Mouse (Mus musculus): ENCODE measurements around the gene Chrng. TPM values are rescaled to one million over a fixed set of nuclear protein-coding genes. Genes with fewer than 3 reads are reported as not detected.

The Chrng gene
- polyA plus RNA-seq, 1 experiment, result 0.16 TPM

DNA sequence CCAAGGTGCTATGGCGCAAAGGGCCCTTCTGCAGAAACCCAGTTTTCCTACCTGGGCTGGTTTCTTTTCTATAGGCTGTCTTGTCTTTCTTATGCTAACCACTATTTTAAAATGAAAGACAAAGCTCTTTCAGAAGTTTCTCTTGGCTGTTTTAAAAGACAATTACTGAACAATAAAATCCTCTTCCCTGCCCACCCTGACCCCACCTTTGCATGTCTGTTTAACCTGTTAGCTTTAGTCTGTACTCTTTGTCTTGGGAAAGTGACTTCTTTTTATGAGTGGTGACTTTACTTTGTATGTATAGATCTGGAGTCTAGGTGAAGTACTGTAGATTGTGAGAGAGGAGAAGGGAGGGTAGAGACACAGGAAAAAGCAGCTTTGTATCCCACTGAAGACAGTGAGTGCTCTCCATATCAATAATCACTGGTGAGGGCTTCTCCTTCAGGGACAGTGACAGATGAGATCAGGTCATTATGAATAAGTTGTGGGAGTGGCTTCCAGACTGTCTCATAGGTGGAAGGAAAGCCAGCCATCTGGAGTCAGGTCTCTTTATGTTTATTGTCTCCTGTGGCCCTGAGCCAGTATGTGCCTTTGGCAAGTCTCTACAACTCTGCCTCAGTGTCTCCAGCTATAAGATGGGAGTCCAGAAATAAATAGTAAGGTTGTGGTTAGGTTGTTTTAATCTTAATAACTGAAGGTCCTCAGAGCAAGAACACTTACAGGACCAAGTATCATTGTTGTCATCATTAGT lies 22.1 kb downstream of the Chrng start:
- DNase-seq (ENCODE audit: low read depth), result no peak
- TF ChIP-seq POLR2A (IDR thresholded peaks at IDR 0.05; ENCODE audit: borderline replicate concordance, extremely low read depth, insufficient read depth, insufficient read length, poor library complexity, severe bottlenecking) (no peak), CTCF (IDR thresholded peaks at IDR 0.05; ENCODE audit: borderline replicate concordance, extremely low read depth, insufficient read depth, insufficient read length) (no peak)

DNA sequence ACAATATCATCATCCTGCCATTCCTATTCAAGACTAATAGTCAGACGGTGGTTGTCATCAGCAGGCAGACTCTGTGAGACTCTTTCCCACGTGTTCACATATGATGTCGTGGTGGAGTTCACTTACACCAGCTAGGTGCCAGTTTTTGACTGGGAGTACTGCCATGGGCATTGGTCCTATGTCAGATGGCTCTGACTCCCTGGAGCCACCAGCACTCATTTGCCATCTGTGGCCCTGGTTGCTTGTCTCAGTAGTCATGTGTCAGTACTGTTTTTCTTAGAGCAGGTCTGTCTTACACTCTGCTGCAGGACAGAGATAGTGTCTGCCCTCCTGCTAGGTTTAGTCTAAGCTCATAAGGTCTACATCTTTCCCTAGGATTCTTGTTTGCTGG lies 22.7 kb downstream of the Chrng start:
- peak; percentile 12 for DNase-seq (ENCODE audit: low read depth)
- TF ChIP-seq POLR2A (IDR thresholded peaks at IDR 0.05; ENCODE audit: borderline replicate concordance, extremely low read depth, insufficient read depth, insufficient read length, poor library complexity, severe bottlenecking), result no peak
- no peak for TF ChIP-seq CTCF (IDR thresholded peaks at IDR 0.05; ENCODE audit: borderline replicate concordance, extremely low read depth, insufficient read depth, insufficient read length)

DNA sequence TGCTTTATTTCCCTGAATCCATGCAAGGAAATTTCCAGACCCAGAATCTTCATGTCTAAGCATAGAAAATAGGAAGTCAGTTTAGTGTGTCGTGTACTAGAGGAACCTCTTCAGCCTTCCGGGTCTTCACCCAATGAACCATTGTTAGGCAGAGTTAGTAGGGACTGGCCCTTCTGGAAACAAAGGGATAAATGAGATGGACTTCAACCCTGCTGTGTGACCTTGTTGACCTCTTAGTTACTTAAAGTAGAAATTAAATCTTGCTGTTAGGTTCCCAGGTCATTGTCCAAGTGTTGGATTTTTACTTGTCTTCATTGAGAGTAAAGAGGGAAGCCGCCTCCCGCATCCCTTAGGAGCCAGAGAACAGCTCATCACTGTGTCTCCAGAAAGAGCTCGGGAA lies 26.1 kb downstream of the Chrng start:
- DNase-seq (ENCODE audit: low read depth), result no peak
- no peak for TF ChIP-seq CTCF (IDR thresholded peaks at IDR 0.05; ENCODE audit: borderline replicate concordance, extremely low read depth, insufficient read depth, insufficient read length)
- no peak for TF ChIP-seq POLR2A (IDR thresholded peaks at IDR 0.05; ENCODE audit: borderline replicate concordance, extremely low read depth, insufficient read depth, insufficient read length, poor library complexity, severe bottlenecking)

DNA sequence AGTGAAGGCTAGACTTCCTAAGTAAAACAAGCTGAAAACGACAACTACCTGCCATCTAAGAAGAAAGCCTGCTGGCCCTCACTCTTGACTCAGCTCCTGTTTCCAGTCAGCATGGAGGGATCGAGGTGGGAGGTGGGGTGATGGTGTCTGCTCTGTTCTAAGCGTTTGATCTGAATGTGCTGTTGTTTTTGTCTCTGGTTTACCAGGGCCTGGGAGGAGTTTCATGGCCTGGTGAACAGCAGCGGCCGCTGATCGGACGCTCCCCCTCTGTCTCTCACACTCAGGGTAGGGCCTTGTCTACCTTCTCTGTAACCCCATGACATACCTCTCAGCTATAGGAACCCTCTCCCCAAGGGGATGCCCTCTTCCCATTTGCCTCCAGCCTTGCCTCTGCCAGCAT lies 27.7 kb downstream of the Chrng start:
- TF ChIP-seq CTCF (IDR thresholded peaks at IDR 0.05; ENCODE audit: borderline replicate concordance, extremely low read depth, insufficient read depth, insufficient read length) (no peak), POLR2A (IDR thresholded peaks at IDR 0.05; ENCODE audit: borderline replicate concordance, extremely low read depth, insufficient read depth, insufficient read length, poor library complexity, severe bottlenecking) (no peak)

DNA sequence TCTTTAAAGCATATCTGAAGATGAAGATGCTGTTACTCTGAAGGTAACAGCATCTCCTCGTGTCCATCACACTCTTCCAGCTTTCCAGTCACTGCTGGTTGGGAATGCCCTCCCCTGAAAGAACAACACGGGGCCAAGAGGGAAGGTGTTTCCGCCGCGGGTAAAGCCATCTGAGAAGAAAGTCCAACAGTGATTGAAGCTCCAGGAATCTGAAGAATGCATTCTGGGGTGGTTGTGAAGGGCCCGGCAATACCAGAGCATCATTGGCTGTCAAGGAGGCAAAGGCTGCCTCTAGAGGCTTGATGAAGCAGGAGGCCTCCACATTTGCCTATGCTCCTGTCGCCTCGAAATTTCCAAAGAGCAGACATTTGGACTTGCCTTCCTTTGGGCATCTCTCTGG lies 34.6 kb downstream of the Chrng start:
- no peak for DNase-seq (ENCODE audit: low read depth)
- TF ChIP-seq POLR2A (IDR thresholded peaks at IDR 0.05; ENCODE audit: borderline replicate concordance, extremely low read depth, insufficient read depth, insufficient read length, poor library complexity, severe bottlenecking) (no peak), CTCF (IDR thresholded peaks at IDR 0.05; ENCODE audit: borderline replicate concordance, extremely low read depth, insufficient read depth, insufficient read length) (no peak)

More for the DNA sequence above, 27.7 kb downstream of the Chrng start:
- no peak for DNase-seq (ENCODE audit: low read depth)

DNA sequence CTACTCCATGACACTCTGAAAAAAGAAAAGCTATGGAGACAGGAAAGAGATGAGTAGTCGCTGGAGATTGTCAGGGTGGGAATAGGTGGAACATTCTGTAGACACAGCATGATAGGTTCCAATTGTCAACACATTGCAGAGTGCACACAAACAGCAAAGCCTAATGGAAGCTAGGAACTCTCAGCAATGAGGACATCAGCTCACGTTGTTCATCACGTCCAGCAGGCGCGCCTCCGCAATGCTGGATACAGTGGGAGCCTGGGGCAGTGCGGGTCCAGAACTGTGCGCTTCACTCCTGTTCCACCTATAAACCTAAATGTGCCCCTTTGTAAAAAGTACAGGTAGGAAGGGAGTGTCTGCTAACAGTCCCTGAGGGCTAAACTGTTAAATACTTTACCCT lies 38.6 kb downstream of the Chrng start:
- DNase-seq (ENCODE audit: low read depth), result no peak
- no peak for TF ChIP-seq CTCF (IDR thresholded peaks at IDR 0.05; ENCODE audit: borderline replicate concordance, extremely low read depth, insufficient read depth, insufficient read length)
- no peak for TF ChIP-seq POLR2A (IDR thresholded peaks at IDR 0.05; ENCODE audit: borderline replicate concordance, extremely low read depth, insufficient read depth, insufficient read length, poor library complexity, severe bottlenecking)

DNA sequence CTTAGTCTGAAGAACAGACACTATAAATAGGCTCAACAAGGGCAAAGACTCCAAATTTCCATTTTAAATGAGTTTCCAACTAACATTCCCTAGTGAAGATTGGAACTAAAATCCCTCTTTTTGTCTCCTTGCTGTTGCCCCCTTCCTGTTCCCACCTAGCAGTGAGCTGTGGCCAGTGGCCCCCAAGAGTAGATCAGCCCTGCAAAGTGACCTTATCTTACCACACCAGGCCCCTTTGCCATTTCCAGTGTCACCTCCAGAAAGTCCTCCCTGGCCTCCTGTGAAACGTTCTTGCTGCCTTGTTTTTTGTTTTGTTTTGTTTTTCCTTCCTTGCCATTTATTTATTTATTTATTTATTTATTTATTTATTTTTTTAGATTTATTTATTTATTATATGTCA lies 41.0 kb downstream of the Chrng start:
- TF ChIP-seq CTCF (IDR thresholded peaks at IDR 0.05; ENCODE audit: borderline replicate concordance, extremely low read depth, insufficient read depth, insufficient read length) (no peak), POLR2A (IDR thresholded peaks at IDR 0.05; ENCODE audit: borderline replicate concordance, extremely low read depth, insufficient read depth, insufficient read length, poor library complexity, severe bottlenecking) (no peak)
- DNase-seq (ENCODE audit: low read depth), result no peak

DNA sequence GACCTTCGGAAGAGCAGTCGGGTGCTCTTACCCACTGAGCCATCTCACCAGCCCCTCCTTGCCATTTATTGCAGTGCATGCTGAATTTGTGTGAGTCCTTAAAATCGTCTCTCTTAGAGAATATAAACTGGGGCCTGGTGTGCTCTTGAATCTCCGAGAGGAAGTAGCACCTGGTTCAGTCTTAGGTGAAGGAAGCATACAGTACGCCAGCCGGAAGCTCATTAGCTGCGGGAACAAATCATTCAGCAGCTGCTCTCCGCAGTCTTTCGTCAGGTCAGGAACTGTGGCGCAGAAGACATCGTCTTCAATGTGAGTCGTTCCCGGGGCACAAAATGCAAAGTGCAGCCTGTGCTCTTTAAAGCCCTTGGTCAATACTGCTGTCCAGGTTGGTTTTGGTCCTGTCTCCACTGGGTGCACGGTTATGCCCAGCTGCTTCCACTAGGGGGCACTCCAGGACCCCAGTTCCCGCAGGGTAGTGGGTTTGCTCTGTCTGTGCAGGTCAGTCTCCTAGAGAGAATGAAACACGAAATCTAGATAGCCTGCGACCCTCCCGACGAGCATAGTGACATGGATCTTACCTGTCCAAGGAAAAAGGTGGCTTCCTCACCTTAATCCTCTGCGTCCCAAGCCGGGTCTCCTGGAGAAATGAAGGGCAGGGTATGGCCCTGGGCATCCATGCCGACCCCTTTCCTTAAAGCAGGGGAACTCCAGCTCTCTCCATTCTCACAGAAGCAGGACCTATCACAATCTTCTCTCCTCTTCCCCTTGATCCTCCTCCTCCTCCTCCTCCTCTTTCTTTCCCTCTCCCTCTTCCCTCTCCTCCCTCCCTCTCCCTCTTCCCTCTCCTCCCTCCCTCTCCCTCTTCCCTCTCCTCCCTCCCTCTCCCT lies 41.7 kb downstream of the Chrng start:
- peak; percentile 76 for DNase-seq (ENCODE audit: low read depth)
- TF ChIP-seq CTCF (IDR thresholded peaks at IDR 0.05; ENCODE audit: borderline replicate concordance, extremely low read depth, insufficient read depth, insufficient read length) (peak; percentile 98), POLR2A (IDR thresholded peaks at IDR 0.05; ENCODE audit: borderline replicate concordance, extremely low read depth, insufficient read depth, insufficient read length, poor library complexity, severe bottlenecking) (no peak)

DNA sequence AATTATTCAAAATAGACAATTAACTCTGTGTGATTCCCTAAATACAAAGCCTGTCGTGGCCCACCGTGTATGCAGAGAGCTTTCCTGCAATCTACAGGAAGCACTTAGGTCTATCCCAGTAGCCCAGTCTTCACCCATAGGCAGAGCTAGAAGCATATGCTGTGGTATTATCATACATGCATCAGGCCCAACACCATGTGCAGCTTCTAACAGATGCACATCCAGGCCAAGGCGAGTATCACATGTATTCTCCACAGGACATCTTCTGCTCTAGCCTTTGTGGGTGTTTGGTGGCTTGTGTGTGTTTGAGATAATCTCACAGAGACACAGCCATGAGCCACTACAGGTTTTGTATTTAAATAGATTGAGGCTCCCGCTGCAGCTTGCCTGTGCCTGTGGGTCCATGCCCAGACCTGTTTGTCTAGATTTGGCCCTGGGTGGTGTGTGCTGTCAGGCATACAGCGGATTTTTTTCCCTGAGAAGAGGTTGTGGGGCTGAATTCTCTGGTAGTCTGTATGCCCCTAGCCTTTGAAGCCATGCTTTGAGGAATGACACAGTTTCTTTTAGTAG lies 47.7 kb downstream of the Chrng start:
- TF ChIP-seq POLR2A (IDR thresholded peaks at IDR 0.05; ENCODE audit: borderline replicate concordance, extremely low read depth, insufficient read depth, insufficient read length, poor library complexity, severe bottlenecking) (no peak), CTCF (IDR thresholded peaks at IDR 0.05; ENCODE audit: borderline replicate concordance, extremely low read depth, insufficient read depth, insufficient read length) (no peak)
- peak; percentile 15 for DNase-seq (ENCODE audit: low read depth)

DNA sequence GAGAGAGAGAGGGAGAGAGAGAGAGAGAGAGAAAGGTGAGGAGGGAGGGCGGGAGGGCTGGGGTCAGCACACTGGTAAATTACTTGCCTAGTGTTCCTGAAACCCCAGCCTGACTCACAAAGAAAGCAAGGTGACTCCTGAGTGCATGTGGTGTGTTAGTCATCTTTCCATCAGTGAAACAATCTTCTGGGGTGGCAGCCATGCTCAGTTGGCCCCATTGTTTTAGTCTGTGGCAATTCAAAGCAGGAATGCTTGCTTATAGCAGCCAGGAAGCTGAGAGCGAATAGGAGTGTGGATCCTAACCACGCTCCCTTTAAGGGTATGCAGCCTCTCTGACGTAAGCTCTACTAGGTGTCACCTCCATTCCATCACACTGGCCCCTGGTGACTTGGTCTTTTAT lies 50.7 kb downstream of the Chrng start:
- no peak for DNase-seq (ENCODE audit: low read depth)
- TF ChIP-seq POLR2A (IDR thresholded peaks at IDR 0.05; ENCODE audit: borderline replicate concordance, extremely low read depth, insufficient read depth, insufficient read length, poor library complexity, severe bottlenecking) (no peak), CTCF (IDR thresholded peaks at IDR 0.05; ENCODE audit: borderline replicate concordance, extremely low read depth, insufficient read depth, insufficient read length) (no peak)

DNA sequence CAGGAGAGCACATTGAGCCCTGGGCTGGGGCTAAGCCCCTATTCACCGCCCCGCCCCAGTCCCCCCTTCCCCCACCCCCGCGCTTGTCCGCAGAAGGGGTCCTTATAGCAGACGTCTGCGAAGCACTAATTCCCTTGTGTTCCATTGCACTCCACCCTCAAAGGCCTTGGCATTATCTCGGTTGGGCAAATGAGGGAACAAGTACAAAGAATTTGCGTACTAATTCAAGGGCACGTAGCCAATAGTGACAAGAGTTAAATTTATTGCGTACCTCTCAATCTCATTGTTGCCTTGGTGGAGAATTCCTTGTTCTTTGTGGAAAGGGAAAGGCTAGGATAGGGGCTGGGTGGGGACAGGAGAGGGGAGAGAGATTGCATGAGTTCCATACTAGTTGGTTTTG lies 53.2 kb downstream of the Chrng start:
- TF ChIP-seq CTCF (IDR thresholded peaks at IDR 0.05; ENCODE audit: borderline replicate concordance, extremely low read depth, insufficient read depth, insufficient read length) (no peak), POLR2A (IDR thresholded peaks at IDR 0.05; ENCODE audit: borderline replicate concordance, extremely low read depth, insufficient read depth, insufficient read length, poor library complexity, severe bottlenecking) (no peak)
- DNase-seq (ENCODE audit: low read depth), result peak; percentile 41
